Mouse (Mus musculus) midbrain, embryonic 10.5 days (tissue): ENCODE results near the gene Zbtb3. TPM values are rescaled to one million over a fixed set of nuclear protein-coding genes. Genes with fewer than 3 reads are reported as not detected.

Experiments
- DNase-seq: peaks from one replicate; pipeline ENCODE4 v3.0.0-alpha.2; 2017; ENCODE audit warnings: low spot score
- H3K27ac ChIP-seq: fragments of 300-500 bp; sonication (generic); replicated peaks from 2 replicates; pipeline ENCODE4 v1.5.1; 2016; ENCODE audit warnings: mild to moderate bottlenecking
- H3K27me3 ChIP-seq: fragments of 300-500 bp; sonication (generic); 2 replicates; pipeline ENCODE4 v1.6.1; 2016; ENCODE audit warnings: low read depth, mild to moderate bottlenecking; ENCODE audit not compliant: poor library complexity, severe bottlenecking
- H3K36me3 ChIP-seq: fragments of 300-500 bp; sonication (generic); 2 replicates; pipeline ENCODE4 v1.6.1; 2016; ENCODE audit warnings: mild to moderate bottlenecking, moderate library complexity
- H3K4me1 ChIP-seq: fragments of 300-500 bp; sonication (generic); 2 replicates; pipeline ENCODE4 v1.6.1; 2016
- H3K4me3 ChIP-seq: fragments of 300-500 bp; sonication (generic); 2 replicates; pipeline ENCODE4 v1.5.1; 2016; ENCODE audit warnings: mild to moderate bottlenecking, moderate library complexity
- H3K9me3 ChIP-seq: fragments of 300-500 bp; sonication (generic); replicated peaks from 2 replicates; pipeline ENCODE4 v1.6.1; 2016; ENCODE audit warnings: mild to moderate bottlenecking
- WGBS: fragments of 180-500 bp; shearing (Covaris S2); methylation state at CpG from one replicate; pipeline ENCODE4 v1.1.7; 2016; 5-methylcytosine and 5-hydroxymethylcytosine counted together
- polyA plus RNA-seq: library from polyadenylated mRNA; unstranded; fragments of >200 nt; fragmentation: Nextera tagmentation; extraction: Ambion mirVana; gene quantifications from 2 replicates; pipeline ENCODE4 v1.2.1, GENCODE M21; 2016

The Zbtb3 gene
- polyA plus RNA-seq, 1 experiment from 2014 or later = 7.8 TPM

- peaks cover 22% of the 10 kb centered on the region for H3K4me1 ChIP-seq
- WGBS = 87% methylated on average over 11 of the region's 11 CpGs
- no peaks in the 10 kb centered on the region for H3K27me3 ChIP-seq
- peaks cover 66% of the 10 kb centered on the region for H3K36me3 ChIP-seq
- H3K9me3 ChIP-seq = no peaks in the 10 kb centered on the region
- DNase-seq = no peak
- H3K27ac ChIP-seq = no peak overlapping the region
- no peak overlapping the region for H3K4me3 ChIP-seq
These were observed 13.5 kb downstream of the Zbtb3 start for GRCm38 (mm10) chr19:8815812-8816211.

- DNase-seq = no peak
- 49% methylated on average over 3 of the region's 3 CpGs for WGBS
- Histone ChIP-seq H3K9me3 (no peaks in the 10 kb centered on the region), H3K4me3 (peak overlapping the region; percentile 100), H3K4me1 (peaks cover 31% of the 10 kb centered on the region), H3K27me3 (no peaks in the 10 kb centered on the region), H3K36me3 (peaks cover 58% of the 10 kb centered on the region), H3K27ac (no peak overlapping the region)
These were observed 14.6 kb downstream of the Zbtb3 start for GRCm38 (mm10) chr19:8817001-8817400.

GRCm38 (mm10) chr19:8818301-8818798 is 16.0 kb downstream of the Zbtb3 start:
- H3K4me1 ChIP-seq = peaks cover 45% of the 10 kb centered on the region
- peaks cover 58% of the 10 kb centered on the region for H3K36me3 ChIP-seq
- H3K4me3 ChIP-seq = peak overlapping the region; percentile 100
- no peaks in the 10 kb centered on the region for H3K27me3 ChIP-seq
- H3K9me3 ChIP-seq = no peaks in the 10 kb centered on the region
- peak overlapping the region; percentile 98 for H3K27ac ChIP-seq
- DNase-seq = no peak
- WGBS = 38% methylated on average over 14 of the region's 14 CpGs

- peak within 1 kb of the TSS; percentile 98 for H3K27ac ChIP-seq
- peak; percentile 97 for DNase-seq
- H3K9me3 ChIP-seq = no peaks in the 10 kb centered on the region
- H3K36me3 ChIP-seq = peaks cover 58% of the 10 kb centered on the region
- peaks cover 46% of the 10 kb centered on the region for H3K4me1 ChIP-seq
- H3K4me3 ChIP-seq = peak within 1 kb of the TSS; percentile 100
- under 1% methylated on average over 33 of the region's 33 CpGs for WGBS
- H3K27me3 ChIP-seq = no peaks in the 10 kb centered on the region
These were observed 16.6 kb downstream of the Zbtb3 start, which contains the start of gene Ttc9c for GRCm38 (mm10) chr19:8818801-8819595. Gene Ttc9c, minus strand, starts transcription at chr19:8819333.

- peak; percentile 97 for DNase-seq
- Histone ChIP-seq H3K36me3 (peaks cover 58% of the 10 kb centered on the region), H3K4me1 (peaks cover 46% of the 10 kb centered on the region), H3K27me3 (no peaks in the 10 kb centered on the region), H3K27ac (peak within 1 kb of the TSS; percentile 98), H3K4me3 (peak within 1 kb of the TSS; percentile 100), H3K9me3 (no peaks in the 10 kb centered on the region)
- WGBS = under 1% methylated on average over 83 of the region's 83 CpGs
These were observed 17.5 kb downstream of the Zbtb3 start, which contains the start of gene Hnrnpul2 for GRCm38 (mm10) chr19:8819596-8820423. Gene Hnrnpul2, plus strand, starts transcription at chr19:8820010.

GRCm38 (mm10) chr19:8820424-8820956 is 18.1 kb downstream of the Zbtb3 start:
- H3K4me1 ChIP-seq = peaks cover 46% of the 10 kb centered on the region
- under 1% methylated on average over 48 of the region's 48 CpGs for WGBS

GRCm38 (mm10) chr19:8821146-8821545 is 18.8 kb downstream of the Zbtb3 start:
- Histone ChIP-seq H3K27ac (peak overlapping the region; percentile 98), H3K27me3 (no peaks in the 10 kb centered on the region), H3K36me3 (peaks cover 58% of the 10 kb centered on the region), H3K9me3 (no peaks in the 10 kb centered on the region), H3K4me1 (peaks cover 46% of the 10 kb centered on the region), H3K4me3 (peak overlapping the region; percentile 100)
- WGBS = 5% methylated on average over 7 of the region's 7 CpGs
- no peak for DNase-seq

More at GRCm38 (mm10) chr19:8820424-8820956, 18.1 kb downstream of the Zbtb3 start:
- Histone ChIP-seq H3K27me3 (no peaks in the 10 kb centered on the region), H3K4me3 (peak overlapping the region; percentile 100), H3K27ac (peak overlapping the region; percentile 98), H3K9me3 (no peaks in the 10 kb centered on the region), H3K36me3 (peaks cover 58% of the 10 kb centered on the region)
- no peak for DNase-seq

- WGBS = 79% methylated on average over 8 of the region's 8 CpGs
- peak overlapping the region; percentile 100 for H3K4me3 ChIP-seq
- H3K27ac ChIP-seq = no peak overlapping the region
- H3K4me1 ChIP-seq = peaks cover 32% of the 10 kb centered on the region
- H3K36me3 ChIP-seq = peaks cover 62% of the 10 kb centered on the region
- DNase-seq = no peak
- no peaks in the 10 kb centered on the region for H3K9me3 ChIP-seq
- H3K27me3 ChIP-seq = no peaks in the 10 kb centered on the region
These were observed 20.3 kb downstream of the Zbtb3 start for GRCm38 (mm10) chr19:8822696-8823095.

GRCm38 (mm10) chr19:8829660-8830059 is 27.3 kb downstream of the Zbtb3 start, which contains the start of gene AC129217.1:
Gene AC129217.1, plus strand, starts transcription at chr19:8829773.
- WGBS = 93% methylated on average over 8 of the region's 8 CpGs
- H3K36me3 ChIP-seq = peaks cover 100% of the 10 kb centered on the region
- no peak for DNase-seq
- no peaks in the 10 kb centered on the region for H3K9me3 ChIP-seq
- no peak within 1 kb of the TSS for H3K4me3 ChIP-seq
- H3K27me3 ChIP-seq = no peaks in the 10 kb centered on the region
- H3K27ac ChIP-seq = no peak within 1 kb of the TSS
- H3K4me1 ChIP-seq = no peaks in the 10 kb centered on the region

GRCm38 (mm10) chr19:8830664-8831063 is 28.3 kb downstream of the Zbtb3 start:
- Histone ChIP-seq H3K27ac (no peak overlapping the region), H3K4me1 (no peaks in the 10 kb centered on the region), H3K9me3 (no peaks in the 10 kb centered on the region), H3K4me3 (no peak overlapping the region), H3K36me3 (peaks cover 100% of the 10 kb centered on the region), H3K27me3 (no peaks in the 10 kb centered on the region)
- no peak for DNase-seq
- 96% methylated on average over 8 of the region's 8 CpGs for WGBS

- H3K36me3 ChIP-seq = peaks cover 100% of the 10 kb centered on the region
These were observed 28.9 kb downstream of the Zbtb3 start for GRCm38 (mm10) chr19:8831262-8831661.

GRCm38 (mm10) chr19:8832971-8833370 is 30.6 kb downstream of the Zbtb3 start:
- H3K36me3 ChIP-seq = peaks cover 89% of the 10 kb centered on the region
- H3K4me1 ChIP-seq = peaks cover 11% of the 10 kb centered on the region
- DNase-seq = no peak
- no peak overlapping the region for H3K27ac ChIP-seq
- 92% methylated on average over 4 of the region's 4 CpGs for WGBS
- no peaks in the 10 kb centered on the region for H3K27me3 ChIP-seq
- no peaks in the 10 kb centered on the region for H3K9me3 ChIP-seq
- H3K4me3 ChIP-seq = no peak overlapping the region

More at GRCm38 (mm10) chr19:8831262-8831661, 28.9 kb downstream of the Zbtb3 start:
- H3K27ac ChIP-seq = no peak overlapping the region
- H3K27me3 ChIP-seq = no peaks in the 10 kb centered on the region
- no peaks in the 10 kb centered on the region for H3K4me1 ChIP-seq
- DNase-seq = no peak
- WGBS = 90% methylated on average over 11 of the region's 11 CpGs
- H3K4me3 ChIP-seq = no peak overlapping the region
- no peaks in the 10 kb centered on the region for H3K9me3 ChIP-seq
